Mouse (Mus musculus) lung, embryonic 14.5 days (tissue): Measurements from ENCODE around the gene BC025920. TPM values are rescaled to one million over a fixed set of nuclear protein-coding genes. Genes with fewer than 3 reads are reported as not detected.
A peak's percentile ranks its signal among the peaks of the same experiment; 100 is the strongest.

ENCODE experiments used
- ATAC-seq: fragments of 200-750 bp; cut with Nextera tagmentation; 2 replicates; pipeline ENCODE4 v1.8.0; 2017; ENCODE audit warnings: mild to moderate bottlenecking, moderate TSS enrichment, moderate library complexity; ENCODE audit not compliant: insufficient read depth
- DNase-seq: peaks from one replicate; pipeline ENCODE4 v3.0.0-alpha.2; 2015
- H3K27ac ChIP-seq: fragments of 300-500 bp; sonication (generic); 2 replicates; pipeline ENCODE4 v1.5.1; 2014; ENCODE audit warnings: low read depth, mild to moderate bottlenecking, moderate library complexity
- H3K27me3 ChIP-seq: fragments of 300-500 bp; sonication (generic); 2 replicates; pipeline ENCODE4 v1.6.1; 2014; ENCODE audit warnings: low read length, control low read depth; ENCODE audit not compliant: insufficient read depth
- H3K36me3 ChIP-seq: fragments of 300-500 bp; sonication (generic); 2 replicates; pipeline ENCODE4 v1.6.1; 2014; ENCODE audit warnings: control low read depth; ENCODE audit not compliant: insufficient read depth
- H3K4me1 ChIP-seq: fragments of 300-500 bp; sonication (generic); 2 replicates; pipeline ENCODE4 v1.6.1; 2014; ENCODE audit warnings: antibody characterized with exemption, control low read depth; ENCODE audit not compliant: insufficient read depth
- H3K4me2 ChIP-seq: fragments of 300-500 bp; sonication (generic); 2 replicates; pipeline ENCODE4 v1.6.1; 2014; ENCODE audit warnings: mild to moderate bottlenecking
- H3K4me3 ChIP-seq: fragments of 300-500 bp; sonication (generic); 2 replicates; pipeline ENCODE4 v1.5.1; 2014; ENCODE audit warnings: low read depth, low read length
- H3K9ac ChIP-seq: fragments of 300-500 bp; sonication (generic); 2 replicates; pipeline ENCODE4 v1.6.1; 2014
- H3K9me3 ChIP-seq: fragments of 300-500 bp; sonication (generic); 2 replicates; pipeline ENCODE4 v1.6.1; 2016; ENCODE audit warnings: low read depth, low read length, control low read depth
- CTCF ChIP-seq: IDR thresholded peaks from 2 replicates; pipeline ENCODE4 v1.5.1; 2016; ENCODE audit warnings: antibody characterized with exemption, low read depth
- WGBS: fragments of 180-500 bp; shearing (Covaris S2); extraction: QIAGEN DNeasy Blood & Tissue Kit; methylation state at CpG from one replicate; pipeline ENCODE4 v1.1.7; 2014; 5-methylcytosine and 5-hydroxymethylcytosine counted together
- polyA plus RNA-seq: library from polyadenylated mRNA; unstranded; fragments of >200 nt; fragmentation: Nextera tagmentation; extraction: Ambion mirVana; gene quantifications from 2 replicates; pipeline ENCODE4 v1.2.1, GENCODE M21; 2014

Gene BC025920
- polyA plus RNA-seq, 1 experiment from 2014 or later, result 0.61 TPM

DNA sequence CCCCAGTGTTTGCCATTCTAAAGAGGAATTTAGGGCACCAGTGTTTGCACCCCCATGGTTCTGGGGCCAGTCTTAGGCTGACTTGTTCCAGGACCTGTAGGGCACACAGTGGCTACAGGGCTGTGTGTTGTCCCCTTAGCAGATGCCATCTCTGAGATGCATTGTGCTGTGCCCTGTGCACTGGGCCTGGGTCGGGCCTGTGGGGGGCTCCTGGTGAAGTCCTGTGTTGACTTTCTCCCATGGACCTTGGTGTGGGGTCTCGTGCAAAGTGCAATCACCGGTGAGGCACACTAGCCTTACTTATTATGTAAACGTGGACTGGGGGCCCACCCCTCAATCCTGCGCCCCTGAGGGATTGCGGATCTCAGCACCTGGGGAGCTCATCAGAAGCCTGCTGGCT, 43.7 kb upstream of the BC025920 start:
- no peak for TF ChIP-seq CTCF
- DNase-seq (no peak), ATAC-seq (no peak)
- H3K9me3 ChIP-seq, result no peaks in the 10 kb centered on the region
- no peak overlapping the region for H3K27ac ChIP-seq
- H3K4me2 ChIP-seq, result peak overlapping the region; percentile 25
- no peak overlapping the region for H3K9ac ChIP-seq
- no peaks in the 10 kb centered on the region for H3K27me3 ChIP-seq
- H3K4me1 ChIP-seq, result peaks cover 22% of the 10 kb centered on the region
- 75% methylated on average over 6 of the region's 6 CpGs for WGBS
- H3K36me3 ChIP-seq, result peaks cover 58% of the 10 kb centered on the region
- no peak overlapping the region for H3K4me3 ChIP-seq

DNA sequence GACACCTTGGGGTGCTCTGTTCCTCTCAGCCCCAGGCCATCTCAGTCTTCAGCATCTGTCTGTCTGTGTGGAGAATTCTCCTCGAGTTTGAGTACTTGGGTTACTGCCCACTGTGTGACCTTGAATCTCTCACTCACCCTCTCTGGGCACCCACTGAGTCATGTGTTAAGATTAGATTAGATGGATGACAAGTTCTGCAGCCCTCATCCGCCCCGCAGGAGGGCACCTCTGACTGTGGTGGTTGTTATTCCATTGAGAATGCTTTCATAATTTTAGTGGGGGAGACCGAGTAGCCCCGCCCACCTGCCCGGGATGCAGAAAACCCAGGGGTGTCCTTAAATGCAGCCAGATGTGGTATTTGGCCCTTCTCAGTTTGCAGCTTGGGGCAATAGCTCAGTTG, 42.6 kb upstream of the BC025920 start:
- no peaks in the 10 kb centered on the region for H3K27me3 ChIP-seq
- H3K4me3 ChIP-seq, result peak overlapping the region; percentile 32
- peaks cover 58% of the 10 kb centered on the region for H3K36me3 ChIP-seq
- H3K27ac ChIP-seq, result peak overlapping the region; percentile 72; the same call in 1 of the 2 replicates
- 44% methylated on average over 6 of the region's 6 CpGs for WGBS
- H3K4me2 ChIP-seq, result peak overlapping the region; percentile 67
- H3K9me3 ChIP-seq, result no peaks in the 10 kb centered on the region
- no peak for DNase-seq
- H3K4me1 ChIP-seq, result peaks cover 26% of the 10 kb centered on the region
- peak overlapping the region; percentile 15; the same call in 1 of the 2 replicates for H3K9ac ChIP-seq
- no peak for TF ChIP-seq CTCF
- ATAC-seq, result no peak

DNA sequence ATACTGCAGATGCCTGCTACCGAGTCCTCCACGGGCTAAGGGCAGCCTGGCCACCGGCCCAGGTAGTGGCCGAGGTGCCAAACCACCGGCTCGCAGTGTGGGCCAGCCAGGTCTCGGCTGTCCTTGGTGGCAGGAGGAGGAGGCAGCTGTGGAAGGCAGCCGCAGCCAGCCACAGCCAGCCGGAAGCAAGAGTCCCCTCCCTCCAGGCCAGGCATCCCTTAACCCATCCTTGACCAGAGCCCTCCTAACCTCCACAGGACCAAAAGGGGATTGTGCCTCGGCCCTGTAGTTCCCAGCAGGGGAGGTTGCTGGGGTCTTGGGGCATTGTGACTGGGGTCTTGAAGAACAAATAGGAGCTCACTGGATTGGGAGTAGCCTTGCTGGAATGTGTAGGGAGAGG, 41.9 kb upstream of the BC025920 start:
- H3K27me3 ChIP-seq, result no peaks in the 10 kb centered on the region
- no peak for TF ChIP-seq CTCF
- peaks cover 58% of the 10 kb centered on the region for H3K36me3 ChIP-seq
- H3K4me3 ChIP-seq, result peak overlapping the region; percentile 32
- H3K4me1 ChIP-seq, result peaks cover 32% of the 10 kb centered on the region
- 2% methylated on average over 10 of the region's 10 CpGs for WGBS
- no peaks in the 10 kb centered on the region for H3K9me3 ChIP-seq
- ATAC-seq (peak; percentile 23; the same call in 1 of the 2 replicates), DNase-seq (peak; percentile 76)
- peak overlapping the region; percentile 72 for H3K27ac ChIP-seq
- H3K4me2 ChIP-seq, result peak overlapping the region; percentile 67
- H3K9ac ChIP-seq, result peak overlapping the region; percentile 44

GRCm38 (mm10) chr10:81564734-81565133, 41.3 kb upstream of the BC025920 start:
- Histone ChIP-seq H3K27me3 (no peaks in the 10 kb centered on the region), H3K36me3 (peaks cover 58% of the 10 kb centered on the region), H3K9me3 (no peaks in the 10 kb centered on the region), H3K27ac (no peak overlapping the region), H3K4me3 (no peak overlapping the region), H3K4me1 (peaks cover 37% of the 10 kb centered on the region), H3K9ac (no peak overlapping the region), H3K4me2 (peak overlapping the region; percentile 67; the same call in 1 of the 2 replicates)
- DNase-seq, result peak; percentile 75
- ATAC-seq, result no peak
- WGBS, result 39% methylated on average over 10 of the region's 10 CpGs
- peak; percentile 81 for TF ChIP-seq CTCF

- Histone ChIP-seq H3K27me3 (no peaks in the 10 kb centered on the region), H3K4me1 (peaks cover 44% of the 10 kb centered on the region), H3K36me3 (peaks cover 58% of the 10 kb centered on the region), H3K9ac (no peak overlapping the region), H3K9me3 (no peaks in the 10 kb centered on the region), H3K4me3 (no peak overlapping the region), H3K4me2 (no peak overlapping the region), H3K27ac (no peak overlapping the region)
- 43% methylated on average over 20 of the region's 20 CpGs for whole genome bisulfite sequencing
- TF ChIP-seq CTCF, result no peak
- ATAC-seq (no peak), DNase-seq (no peak)
Observed at GRCm38 (mm10) chr10:81565257-81566228, 40.5 kb upstream of the BC025920 start.

DNA sequence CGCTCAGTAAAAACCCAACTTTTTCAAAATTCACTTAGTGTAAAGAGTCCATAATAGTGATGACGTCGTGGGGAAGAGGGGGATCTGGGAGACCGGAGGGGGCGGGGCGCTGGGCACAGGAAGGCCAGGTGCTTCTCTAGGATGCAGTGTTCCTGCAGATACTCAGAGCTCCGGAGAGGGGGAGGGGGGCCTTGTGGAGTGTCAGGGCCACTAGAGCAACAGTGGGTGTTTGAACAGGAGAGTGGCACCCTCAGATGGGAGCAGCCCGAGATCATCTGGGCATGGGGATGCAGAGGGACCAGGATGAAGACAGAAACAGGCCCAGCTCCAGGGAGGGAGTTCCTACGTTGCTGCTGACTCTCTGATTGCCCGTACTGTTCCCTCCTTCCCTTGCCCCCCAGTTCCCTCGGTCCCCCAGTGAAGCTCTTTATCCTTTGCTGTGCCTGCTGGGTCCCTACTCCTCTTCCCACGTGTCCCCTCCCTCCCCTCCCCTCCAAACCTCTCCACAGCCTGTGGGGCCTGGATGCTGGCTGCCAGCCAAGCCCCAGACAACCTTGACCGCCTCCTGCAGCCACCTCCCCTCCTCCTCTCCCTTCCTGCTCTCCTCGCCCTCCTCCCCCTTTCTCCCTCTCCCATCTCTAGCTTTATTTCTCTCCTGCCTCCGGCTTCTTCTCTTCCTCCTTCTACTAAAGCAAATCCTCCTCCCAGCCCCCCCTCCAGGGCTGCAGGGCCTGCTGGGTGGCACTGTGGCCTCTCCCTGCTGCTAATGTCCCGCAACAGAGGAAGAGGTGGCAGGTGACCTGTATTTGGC, 37.5 kb upstream of the BC025920 start:
- H3K4me1 ChIP-seq, result peaks cover 49% of the 10 kb centered on the region
- no peaks in the 10 kb centered on the region; the same call in 1 of the 2 replicates for H3K27me3 ChIP-seq
- TF ChIP-seq CTCF, result no peak
- H3K4me3 ChIP-seq, result 0 out of 2 replicates have a peak overlapping the region, but pooled peaks have one; percentile 4
- H3K27ac ChIP-seq, result peak overlapping the region; percentile 95
- peak overlapping the region; percentile 22; the same call in 1 of the 2 replicates for H3K9ac ChIP-seq
- ATAC-seq (peak; percentile 10), DNase-seq (peak; percentile 88)
- H3K4me2 ChIP-seq, result peak overlapping the region; percentile 53
- no peaks in the 10 kb centered on the region for H3K9me3 ChIP-seq
- 7% methylated on average over 16 of the region's 16 CpGs for WGBS
- peaks cover 36% of the 10 kb centered on the region for H3K36me3 ChIP-seq
